Mouse (Mus musculus) forebrain, embryonic 11.5 days (tissue): ENCODE data around the gene Susd1. TPM values are rescaled to one million over a fixed set of nuclear protein-coding genes. Genes with fewer than 3 reads are reported as not detected.

Experiments used
- ATAC-seq: fragments of 200-750 bp; cut with Nextera tagmentation; replicated peaks from 2 replicates; pipeline ENCODE4 v1.8.0; 2017; ENCODE audit warnings: moderate TSS enrichment; ENCODE audit not compliant: low FRiP score
- DNase-seq: peaks from one replicate; pipeline ENCODE4 v3.0.0-alpha.2; 2017; ENCODE audit warnings: low spot score
- H3K27ac ChIP-seq: fragments of 300-500 bp; sonication (generic); 2 replicates; pipeline ENCODE4 v1.5.1; 2014; ENCODE audit warnings: low read depth, low read length
- H3K27me3 ChIP-seq: fragments of 300-500 bp; sonication (generic); 2 replicates; pipeline ENCODE4 v1.6.1; 2014; ENCODE audit warnings: mild to moderate bottlenecking, low read length, mixed read lengths; ENCODE audit not compliant: control insufficient read depth, insufficient read depth
- H3K36me3 ChIP-seq: fragments of 300-500 bp; sonication (generic); 2 replicates; pipeline ENCODE4 v1.6.1; 2014; ENCODE audit warnings: mild to moderate bottlenecking, low read length, moderate library complexity, mixed read lengths; ENCODE audit not compliant: control insufficient read depth, insufficient read depth
- H3K4me1 ChIP-seq: fragments of 300-500 bp; sonication (generic); replicated peaks from 2 replicates; pipeline ENCODE4 v1.6.1; 2014; ENCODE audit warnings: low read length, mixed read lengths; ENCODE audit not compliant: control insufficient read depth, insufficient read depth
- H3K4me2 ChIP-seq: fragments of 300-500 bp; sonication (generic); 2 replicates; pipeline ENCODE4 v1.6.1; 2014; ENCODE audit warnings: low read depth, mild to moderate bottlenecking, low read length, moderate library complexity, mixed read lengths; ENCODE audit not compliant: severe bottlenecking
- H3K4me3 ChIP-seq: fragments of 300-500 bp; sonication (generic); 2 replicates; pipeline ENCODE4 v1.5.1; 2014; ENCODE audit warnings: low read depth, low read length
- H3K9ac ChIP-seq: fragments of 300-500 bp; sonication (generic); 2 replicates; pipeline ENCODE4 v1.6.1; 2014; ENCODE audit warnings: low read length
- H3K9me3 ChIP-seq: fragments of 300-500 bp; sonication (generic); 2 replicates; pipeline ENCODE4 v1.6.1; 2016; ENCODE audit warnings: low read length, mixed read lengths; ENCODE audit not compliant: control insufficient read depth
- WGBS: fragments of 180-500 bp; shearing (Covaris S2); extraction: QIAGEN DNeasy Blood & Tissue Kit; methylation state at CpG from one replicate; pipeline ENCODE4 v1.1.7; 2014; 5-methylcytosine and 5-hydroxymethylcytosine counted together
- polyA plus RNA-seq: library from polyadenylated mRNA; unstranded; fragments of >200 nt; fragmentation: Nextera tagmentation; extraction: Ambion mirVana; gene quantifications from 2 replicates; pipeline ENCODE4 v1.2.1, GENCODE M21; 2014

Gene Susd1
- polyA plus RNA-seq, 1 experiment from 2014 or later: 1.3 TPM

DNA sequence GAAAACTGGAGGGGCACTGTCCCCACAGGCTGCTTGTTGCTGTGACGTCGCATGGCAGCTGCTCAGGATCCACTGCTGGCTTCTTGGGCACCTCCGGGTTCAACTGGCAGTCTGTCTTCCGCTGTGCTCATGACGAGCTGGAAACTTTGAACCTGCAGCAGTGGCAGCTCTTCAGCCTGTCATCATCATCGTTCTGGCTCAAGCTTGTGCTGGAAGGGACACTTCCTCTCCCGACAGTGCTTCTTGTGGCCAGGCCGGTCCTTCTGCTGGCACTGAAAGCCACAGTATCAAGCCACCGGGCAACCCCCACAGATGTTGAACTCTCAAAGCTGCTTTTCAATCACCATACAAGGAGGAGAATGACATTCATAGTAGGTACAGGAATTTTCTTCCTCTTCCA, 70.3 kb downstream of the Susd1 start:
- no peaks in the 10 kb centered on the region for H3K27me3 ChIP-seq
- H3K4me2 ChIP-seq: no peak overlapping the region
- no peaks in the 10 kb centered on the region for H3K36me3 ChIP-seq
- H3K9ac ChIP-seq: no peak overlapping the region
- no peak overlapping the region for H3K27ac ChIP-seq
- no peak overlapping the region for H3K4me3 ChIP-seq
- 87% methylated on average over 9 of the region's 9 CpGs for WGBS
- ATAC-seq: no peak
- no peaks in the 10 kb centered on the region for H3K4me1 ChIP-seq
- no peak for DNase-seq
- H3K9me3 ChIP-seq: no peaks in the 10 kb centered on the region

DNA sequence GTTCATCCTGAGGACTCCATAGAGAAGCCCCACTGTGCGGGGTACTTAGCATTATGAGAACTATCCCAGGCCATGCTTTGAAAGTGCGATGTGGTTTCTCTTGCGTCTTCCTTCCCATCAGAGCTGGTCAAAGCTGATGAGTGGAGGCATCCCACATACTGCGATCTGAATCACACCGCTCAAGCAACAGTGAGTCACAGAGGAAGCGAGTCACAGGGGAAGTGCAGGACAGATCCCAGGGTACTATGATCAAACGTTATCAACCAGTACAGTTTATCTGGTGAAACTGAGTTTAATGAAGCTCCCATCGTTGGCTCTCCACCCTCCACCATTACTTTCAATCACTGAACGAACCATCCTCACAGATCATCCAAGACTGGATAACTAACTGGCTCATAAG, 72.2 kb downstream of the Susd1 start:
- no peaks in the 10 kb centered on the region for H3K27me3 ChIP-seq
- H3K4me2 ChIP-seq: no peak overlapping the region
- DNase-seq (no peak), ATAC-seq (no peak)
- H3K27ac ChIP-seq: no peak overlapping the region
- no peaks in the 10 kb centered on the region for H3K36me3 ChIP-seq
- H3K4me1 ChIP-seq: no peaks in the 10 kb centered on the region
- no peak overlapping the region for H3K9ac ChIP-seq
- no peak overlapping the region for H3K4me3 ChIP-seq
- WGBS: 93% methylated on average over 9 of the region's 9 CpGs
- H3K9me3 ChIP-seq: no peaks in the 10 kb centered on the region

DNA sequence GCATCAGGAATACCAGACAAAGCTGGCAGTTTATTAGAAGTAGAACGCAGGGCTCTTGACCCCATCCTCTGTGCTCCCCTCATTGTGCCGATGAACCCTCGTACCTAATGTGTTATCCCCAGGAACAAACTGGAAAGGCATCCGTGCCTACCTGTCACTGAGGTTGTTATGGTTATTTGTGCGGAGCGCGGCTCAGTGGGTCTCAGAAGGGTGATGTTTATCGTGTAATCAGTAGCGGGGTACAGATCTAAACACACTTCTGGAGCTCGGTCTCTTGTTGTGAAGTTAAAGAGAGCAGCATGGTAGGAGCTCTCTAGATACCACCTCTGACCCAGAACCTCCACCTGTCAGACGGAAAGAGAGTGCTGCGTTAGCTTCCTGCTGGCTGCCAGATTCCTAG, 72.9 kb downstream of the Susd1 start:
- WGBS: 92% methylated on average over 12 of the region's 12 CpGs
- H3K27ac ChIP-seq: no peak overlapping the region
- DNase-seq (no peak), ATAC-seq (no peak)
- H3K9me3 ChIP-seq: no peaks in the 10 kb centered on the region
- no peak overlapping the region for H3K4me3 ChIP-seq
- H3K27me3 ChIP-seq: no peaks in the 10 kb centered on the region
- no peak overlapping the region for H3K9ac ChIP-seq
- no peaks in the 10 kb centered on the region for H3K36me3 ChIP-seq
- no peaks in the 10 kb centered on the region for H3K4me1 ChIP-seq
- H3K4me2 ChIP-seq: no peak overlapping the region

DNA sequence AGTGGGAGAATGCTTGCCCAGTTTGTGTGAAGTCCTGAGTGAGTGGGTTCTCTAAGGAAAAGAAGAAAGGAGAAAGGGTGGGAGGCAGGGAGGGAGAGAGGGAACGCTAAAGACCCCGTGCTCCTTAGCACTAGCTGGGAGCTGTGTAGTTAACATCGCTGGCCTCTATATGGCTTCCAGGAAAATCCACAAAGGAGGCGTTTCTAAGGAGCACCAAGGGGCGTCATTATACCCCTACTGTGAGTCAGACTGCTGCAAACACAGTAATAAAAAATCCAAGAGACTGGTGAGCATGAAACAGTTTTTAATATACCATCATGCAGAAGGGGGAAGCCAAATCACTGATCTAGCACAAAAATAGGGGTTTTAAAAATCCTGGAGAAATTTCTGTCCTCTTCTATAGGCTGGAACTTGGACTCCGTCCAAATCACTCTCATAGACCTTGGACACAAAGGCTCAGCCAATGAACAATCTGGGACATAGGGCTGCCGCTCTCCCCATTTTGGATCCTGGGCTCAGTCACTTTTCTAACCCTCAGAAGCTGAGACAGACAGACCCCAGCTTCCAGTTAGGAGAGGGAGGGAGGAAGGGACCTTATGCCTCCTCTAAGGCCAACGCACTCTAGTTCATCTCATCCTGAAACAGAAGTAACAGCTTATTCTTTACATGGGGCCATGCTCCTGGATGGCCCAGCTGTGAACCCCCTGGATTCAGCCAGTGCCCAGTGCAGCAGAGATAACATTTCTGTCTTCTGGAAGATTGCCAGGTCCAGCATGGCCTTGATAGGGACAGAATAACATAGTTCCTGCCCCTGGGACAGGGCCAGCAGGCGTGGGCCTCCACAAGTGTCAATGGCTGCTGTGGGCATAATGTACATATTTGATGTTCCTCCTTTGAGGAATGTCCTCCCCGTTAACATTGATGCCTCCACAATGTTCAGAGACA, 73.9 kb downstream of the Susd1 start:
- Histone ChIP-seq H3K27me3 (no peaks in the 10 kb centered on the region), H3K27ac (no peak overlapping the region), H3K9me3 (no peaks in the 10 kb centered on the region), H3K4me2 (no peak overlapping the region), H3K9ac (no peak overlapping the region), H3K4me3 (no peak overlapping the region), H3K36me3 (no peaks in the 10 kb centered on the region), H3K4me1 (no peaks in the 10 kb centered on the region)
- DNase-seq (no peak), ATAC-seq (no peak)
- WGBS: 72% methylated on average over 10 of the region's 10 CpGs

DNA sequence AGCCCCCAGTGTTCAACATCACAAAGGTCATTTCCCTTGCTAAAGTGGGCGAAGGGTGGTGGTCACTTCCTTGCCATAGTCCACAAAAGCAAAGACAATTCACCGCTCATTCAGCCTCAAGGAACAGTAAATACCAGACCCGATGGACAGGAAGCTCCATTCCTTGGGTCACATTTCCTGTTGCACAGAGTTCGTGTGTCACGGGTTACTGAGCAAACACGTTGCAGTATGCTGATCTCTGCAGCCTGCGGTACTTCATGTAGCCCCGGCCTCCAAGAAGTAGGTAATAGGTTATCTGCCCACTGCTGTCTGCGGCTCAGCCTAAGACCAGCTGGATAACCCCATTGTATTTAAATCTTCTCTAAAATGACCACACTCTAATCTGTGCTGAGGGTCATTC, 75.4 kb downstream of the Susd1 start:
- 71% methylated on average over 9 of the region's 9 CpGs for WGBS
- Histone ChIP-seq H3K27me3 (no peaks in the 10 kb centered on the region), H3K9me3 (no peaks in the 10 kb centered on the region), H3K36me3 (no peaks in the 10 kb centered on the region), H3K4me1 (no peaks in the 10 kb centered on the region), H3K9ac (no peak overlapping the region), H3K4me2 (no peak overlapping the region), H3K4me3 (no peak overlapping the region), H3K27ac (no peak overlapping the region)
- ATAC-seq (no peak), DNase-seq (no peak)

DNA sequence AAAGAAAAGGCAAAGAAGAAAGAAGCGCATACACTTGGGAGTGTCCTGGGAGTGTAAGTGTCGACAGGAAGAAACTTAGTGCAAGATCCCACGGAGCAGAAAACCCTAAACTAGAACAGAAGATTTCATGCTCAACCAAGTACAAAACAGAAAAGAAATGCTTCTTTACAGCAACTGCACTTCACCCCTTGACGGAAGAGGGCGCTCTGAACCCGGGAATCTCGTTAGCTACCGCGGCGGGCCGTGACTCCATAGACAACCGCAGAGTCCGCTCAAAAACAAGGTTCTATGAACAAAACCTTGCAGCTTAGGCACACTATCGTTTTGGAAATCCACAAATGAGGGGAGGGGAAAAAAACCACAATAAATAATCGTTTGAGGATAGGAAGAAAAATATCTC, 77.7 kb downstream of the Susd1 start:
- Histone ChIP-seq H3K9me3 (no peaks in the 10 kb centered on the region), H3K27ac (no peak overlapping the region), H3K9ac (no peak overlapping the region), H3K27me3 (no peaks in the 10 kb centered on the region), H3K4me2 (no peak overlapping the region), H3K4me1 (no peaks in the 10 kb centered on the region), H3K36me3 (no peaks in the 10 kb centered on the region), H3K4me3 (no peak overlapping the region)
- WGBS: 4% methylated on average over 15 of the region's 15 CpGs
- peak; percentile 87 for DNase-seq
- ATAC-seq: no peak

DNA sequence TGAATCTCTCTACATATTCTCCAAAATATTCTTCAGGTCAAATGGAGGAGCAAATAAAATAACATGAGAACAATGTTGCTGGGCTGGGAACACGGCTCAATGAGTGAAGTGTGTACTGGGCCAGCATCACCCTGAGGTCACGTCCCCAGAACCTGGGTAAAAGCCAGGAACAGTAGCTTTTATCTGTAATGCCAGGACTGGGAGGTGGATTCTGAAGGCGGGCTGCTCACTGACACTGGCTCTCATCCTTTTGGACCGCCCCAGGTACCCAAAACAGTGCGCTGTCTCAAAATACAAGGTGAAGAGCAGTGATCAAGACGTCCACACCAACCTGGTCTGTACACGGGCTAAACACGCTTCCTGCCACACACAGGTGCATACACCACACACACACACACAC, 78.5 kb downstream of the Susd1 start:
- Histone ChIP-seq H3K4me1 (no peaks in the 10 kb centered on the region), H3K36me3 (no peaks in the 10 kb centered on the region), H3K9ac (no peak overlapping the region), H3K9me3 (no peaks in the 10 kb centered on the region), H3K27me3 (no peaks in the 10 kb centered on the region), H3K4me2 (no peak overlapping the region), H3K27ac (no peak overlapping the region), H3K4me3 (no peak overlapping the region)
- WGBS: 80% methylated on average over 8 of the region's 8 CpGs
- ATAC-seq: no peak
- no peak for DNase-seq

DNA sequence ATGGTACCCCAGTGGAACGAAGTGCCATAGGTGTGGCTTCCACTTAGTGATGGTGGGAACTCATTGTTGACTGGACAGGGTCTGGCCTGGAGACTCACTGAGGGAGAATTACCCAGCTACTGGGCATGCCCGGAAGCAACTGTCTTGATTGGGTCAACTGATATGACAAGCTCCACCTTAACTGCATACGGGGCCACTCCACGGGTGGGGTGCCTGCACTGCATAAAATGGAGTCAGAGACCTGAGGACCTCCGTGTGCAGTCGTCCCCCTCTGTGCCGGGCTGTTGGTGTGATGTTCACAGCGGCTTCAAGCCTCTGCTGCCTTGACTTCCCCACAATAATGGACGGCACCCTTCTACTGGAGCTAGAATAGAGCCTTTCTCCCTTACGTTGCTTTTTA, 79.5 kb downstream of the Susd1 start:
- no peaks in the 10 kb centered on the region for H3K4me1 ChIP-seq
- no peaks in the 10 kb centered on the region for H3K27me3 ChIP-seq
- H3K4me3 ChIP-seq: no peak overlapping the region
- H3K4me2 ChIP-seq: no peak overlapping the region
- DNase-seq (no peak), ATAC-seq (no peak)
- no peak overlapping the region for H3K9ac ChIP-seq
- no peak overlapping the region for H3K27ac ChIP-seq
- H3K9me3 ChIP-seq: no peaks in the 10 kb centered on the region
- 86% methylated on average over 10 of the region's 10 CpGs for WGBS
- H3K36me3 ChIP-seq: no peaks in the 10 kb centered on the region

DNA sequence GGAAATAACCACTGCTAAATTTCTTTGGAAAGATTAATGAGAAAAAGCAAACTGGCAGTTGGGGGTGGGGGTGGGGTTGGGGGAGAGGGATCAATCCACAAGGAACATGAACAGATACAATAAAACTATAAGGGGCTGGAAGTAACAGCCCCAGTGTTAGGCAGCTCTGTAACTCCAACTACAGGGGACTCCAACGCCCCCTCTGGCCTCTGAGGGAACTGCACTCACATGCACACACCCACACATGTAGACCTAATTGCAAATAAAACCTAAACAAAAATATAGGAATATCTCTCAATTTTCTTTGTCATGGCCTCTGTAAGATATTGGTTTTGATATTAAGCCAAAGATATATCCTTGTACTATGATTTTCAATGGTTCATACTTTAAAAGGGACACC, 83.0 kb downstream of the Susd1 start:
- H3K9me3 ChIP-seq: no peaks in the 10 kb centered on the region
- H3K9ac ChIP-seq: no peak overlapping the region
- H3K27me3 ChIP-seq: no peaks in the 10 kb centered on the region
- H3K4me3 ChIP-seq: no peak overlapping the region
- H3K4me1 ChIP-seq: no peaks in the 10 kb centered on the region
- WGBS: 56% methylated on average over 1 of the region's 1 CpGs
- no peaks in the 10 kb centered on the region for H3K36me3 ChIP-seq
- H3K27ac ChIP-seq: no peak overlapping the region
- no peak overlapping the region for H3K4me2 ChIP-seq
- ATAC-seq (no peak), DNase-seq (no peak)
